Mouse (Mus musculus) CD4-positive, CD25-positive, alpha-beta regulatory T cell, adult 4 months (primary cell): ENCODE results near the gene Gripap1. TPM values are rescaled to one million over a fixed set of nuclear protein-coding genes. Genes with fewer than 3 reads are reported as not detected.
"Not testable (repeated sequence)": the region's sequence is repeated elsewhere in the genome, so short reads cannot be mapped to it uniquely, and the experiment has no call there.

Experiments used
- ATAC-seq: one replicate; pipeline ENCODE4 v1.8.0; 2017
- polyA plus RNA-seq, 2 experiments: library from polyadenylated mRNA; unstranded; fragments of 100-300 nt; shearing (Covaris generic); gene quantifications; one replicate each; pipeline ENCODE4 v1.2.1; 2017

Gene Gripap1
- polyA plus RNA-seq, 2 experiments from 2014 or later: 58.7 to 98.2 TPM

DNA sequence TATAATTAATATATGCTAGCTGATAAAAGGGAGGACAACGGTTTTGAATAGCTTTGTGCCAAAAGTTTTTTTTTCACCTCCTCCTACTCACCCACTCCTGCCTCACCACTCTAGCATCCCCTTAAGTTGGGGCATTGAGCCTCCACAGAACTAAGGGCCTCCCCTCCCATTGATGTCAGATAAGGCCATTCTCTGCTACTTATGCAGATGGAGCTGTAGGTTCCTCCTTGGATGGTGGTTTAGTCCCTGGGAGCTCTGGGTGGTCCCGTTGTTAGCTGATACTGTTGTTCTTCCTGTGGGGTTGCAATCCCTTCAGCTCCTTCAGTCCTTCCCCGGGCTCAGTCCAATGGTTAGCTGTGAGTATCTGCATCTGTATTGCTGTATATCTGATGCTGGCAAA, 10.3 kb upstream of the Gripap1 start:
- ATAC-seq: no peak

DNA sequence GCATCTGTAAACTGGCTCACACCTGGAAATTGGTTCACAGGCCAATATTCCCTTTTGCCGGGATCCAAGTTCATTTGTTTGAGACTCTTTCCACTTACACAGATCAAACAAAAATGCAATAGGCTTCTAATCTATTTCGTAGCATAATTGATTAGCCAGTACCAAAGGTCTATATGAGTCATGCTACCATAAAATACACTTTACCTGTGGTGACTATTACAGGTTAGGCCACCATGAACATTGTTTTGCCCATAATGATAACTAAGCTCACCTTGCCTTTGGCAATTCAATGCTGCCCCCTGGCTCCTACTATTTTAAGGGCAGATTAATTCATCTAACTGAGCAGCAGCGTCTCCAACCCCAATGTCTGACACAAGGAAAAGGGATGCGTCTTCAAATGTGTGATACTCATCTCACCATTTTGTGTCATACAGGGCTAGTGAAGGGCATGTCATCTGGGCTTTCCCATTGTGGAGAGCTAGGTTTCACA, 6.9 kb upstream of the Gripap1 start:
- no peak for ATAC-seq

DNA sequence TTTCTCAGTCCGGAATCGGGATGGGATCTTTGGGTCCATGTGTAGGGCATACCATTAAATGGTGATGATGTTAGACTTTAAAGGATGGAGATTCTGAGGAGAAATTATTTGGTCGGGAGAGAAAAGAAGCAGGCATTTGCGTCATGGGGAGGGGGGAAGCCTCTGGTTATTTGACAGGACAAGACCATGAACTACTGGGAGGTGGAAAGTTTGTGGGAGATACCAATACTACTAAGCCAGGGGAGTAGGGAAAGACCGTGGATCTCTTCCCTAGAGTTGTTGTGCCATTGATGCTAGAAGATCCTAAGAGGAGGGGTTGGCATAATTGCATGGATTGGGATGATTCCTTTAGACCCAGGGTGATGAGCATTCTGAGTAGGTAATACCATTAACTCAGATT, 744 bp downstream of the Gripap1 start:
- no peak for ATAC-seq

DNA sequence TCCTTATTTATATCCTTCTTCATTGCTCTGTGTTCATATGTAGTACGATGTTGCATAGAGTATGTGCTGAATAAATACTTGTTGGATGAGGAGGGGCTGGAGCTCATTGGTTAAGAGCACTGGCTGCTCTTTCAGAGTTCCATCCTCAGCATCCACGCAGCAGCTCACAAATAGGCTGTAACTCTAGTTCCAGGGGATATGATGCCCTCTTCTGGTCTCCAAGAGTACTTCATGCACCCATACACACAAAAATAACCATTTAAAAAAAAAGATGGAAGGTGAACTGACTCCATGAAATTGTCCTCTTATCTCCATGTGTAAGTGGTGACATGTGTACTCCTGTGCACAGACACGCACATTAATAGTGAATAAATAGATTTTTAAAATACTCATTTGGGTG, 3.8 kb downstream of the Gripap1 start:
- ATAC-seq: no peak

DNA sequence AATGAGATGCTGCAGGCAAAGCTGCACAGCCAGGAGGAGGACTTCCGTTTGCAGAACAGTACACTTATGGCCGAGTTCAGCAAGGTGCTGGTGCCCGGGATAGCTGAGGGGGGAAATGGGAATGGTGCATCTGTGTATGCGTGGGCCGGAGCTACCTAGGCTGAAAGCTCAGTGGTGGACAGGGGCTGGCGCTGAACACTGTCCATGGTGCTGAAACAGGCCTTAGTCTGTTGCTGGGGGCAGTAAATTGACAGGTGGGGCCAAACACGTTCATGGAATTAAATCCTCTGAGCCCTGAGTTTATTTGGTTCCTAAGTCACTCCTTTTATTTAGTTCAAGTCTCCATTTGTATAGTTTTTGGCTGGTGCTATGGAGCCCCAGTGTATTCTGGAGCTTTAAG, 5.5 kb downstream of the Gripap1 start:
- no peak for ATAC-seq

DNA sequence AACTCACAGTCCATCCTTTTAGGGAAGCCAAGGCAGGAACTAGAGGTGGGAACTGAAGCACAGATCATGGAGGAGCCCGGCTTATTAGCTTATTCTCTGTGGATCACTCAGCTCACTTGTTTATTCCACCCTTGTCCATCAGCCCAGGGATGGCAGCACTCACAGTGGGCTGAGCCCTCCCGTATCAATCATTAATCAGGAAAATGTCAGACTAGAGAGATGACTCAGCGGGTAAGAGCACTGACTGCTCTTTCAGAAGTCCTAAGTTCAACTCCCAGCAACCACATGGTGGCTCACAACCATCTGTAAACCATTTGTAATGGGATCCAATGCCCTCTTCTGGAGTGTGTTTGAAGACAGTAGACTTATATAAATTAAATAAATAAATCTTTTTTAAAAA, 7.8 kb downstream of the Gripap1 start:
- ATAC-seq: no peak

DNA sequence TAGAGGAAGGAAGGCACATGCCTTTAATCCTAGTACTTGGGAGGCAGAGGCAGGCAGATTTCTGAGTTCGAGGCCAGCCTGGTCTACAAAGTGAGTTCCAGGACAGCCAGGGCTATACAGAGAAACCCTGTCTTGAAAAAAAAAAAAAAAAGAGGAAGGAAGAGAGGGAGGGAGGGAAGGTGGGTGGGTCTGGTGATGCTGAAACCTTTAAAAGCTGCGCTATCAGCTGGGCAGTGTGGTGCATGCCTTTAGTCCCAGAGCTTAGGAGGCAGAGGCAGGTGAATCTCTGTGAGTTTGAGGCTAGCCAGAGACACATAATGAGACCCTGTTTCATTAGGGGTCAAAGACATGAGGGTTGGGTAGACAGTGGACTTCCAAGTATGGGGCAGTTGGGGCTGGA, 12.6 kb downstream of the Gripap1 start:
- ATAC-seq: not testable (repeated sequence)

DNA sequence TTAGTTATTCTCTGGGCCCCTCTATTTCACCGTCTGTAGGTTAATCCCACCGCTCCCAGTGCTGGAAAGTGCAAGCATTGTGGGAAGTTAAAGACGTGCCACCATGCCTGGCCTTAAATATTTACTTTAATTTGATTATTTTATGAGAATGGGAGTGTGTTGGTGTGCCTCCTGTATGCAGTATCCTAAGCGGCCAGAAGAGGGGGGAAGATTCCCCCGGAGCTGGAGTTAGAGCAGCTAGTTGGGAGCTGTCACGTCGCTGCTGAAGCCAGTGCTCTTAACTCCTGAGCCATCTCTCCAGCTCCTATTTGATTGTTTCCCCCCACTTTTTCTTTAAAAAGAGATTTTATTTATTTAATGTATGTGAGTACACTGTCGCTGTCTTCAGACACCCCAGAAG, 25.5 kb downstream of the Gripap1 start:
- ATAC-seq: not testable (repeated sequence)

DNA sequence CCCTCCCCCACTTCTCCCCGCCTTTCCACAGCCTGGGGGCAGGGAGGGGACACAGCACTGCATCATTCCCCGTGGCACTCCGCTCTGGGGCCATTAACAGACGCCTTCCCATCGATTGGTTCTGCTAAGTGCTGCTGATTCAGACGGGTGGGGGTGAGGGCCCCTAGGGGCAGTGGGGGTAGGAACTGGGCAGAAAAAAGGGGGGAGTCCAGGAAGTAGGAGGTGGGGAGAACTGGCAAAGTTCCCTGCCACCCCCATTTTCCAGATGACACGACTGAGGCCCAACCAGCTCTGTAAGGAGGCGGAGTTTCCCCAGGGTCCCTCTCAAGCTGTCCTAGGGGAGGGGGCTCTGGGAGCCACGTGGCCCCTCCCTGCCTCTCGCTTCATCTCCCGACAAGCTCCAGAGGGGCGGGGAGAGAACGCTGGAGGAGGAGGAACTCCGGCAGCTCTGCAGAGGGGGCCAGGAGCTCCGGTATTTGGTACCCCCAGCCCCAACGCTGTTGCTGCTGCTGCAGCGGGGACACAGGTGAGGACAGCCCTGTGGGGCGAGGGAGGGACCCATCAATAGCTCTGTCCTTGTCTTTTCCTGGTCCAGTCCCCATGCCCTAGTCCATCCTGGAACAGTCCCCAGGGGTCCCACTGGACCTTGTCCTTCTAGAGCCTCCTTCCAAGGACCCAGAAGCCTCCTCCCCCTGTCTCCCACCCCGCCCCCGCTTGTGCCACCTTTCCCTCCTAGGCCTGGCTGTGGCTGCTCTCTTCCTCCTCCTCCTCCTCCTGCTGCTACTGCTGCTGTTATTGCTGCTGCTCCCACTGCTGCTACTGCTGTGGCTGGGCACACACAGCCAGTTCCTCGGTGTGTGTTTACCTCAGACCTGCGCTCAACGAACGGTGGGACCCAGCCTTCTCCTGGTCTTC, 32.6 kb downstream of the Gripap1 start, which contains the start of gene Kcnd1:
Gene Kcnd1, plus strand, starts transcription at position 425 of the 915 bp plus-strand sequence.
- no peak for ATAC-seq

DNA sequence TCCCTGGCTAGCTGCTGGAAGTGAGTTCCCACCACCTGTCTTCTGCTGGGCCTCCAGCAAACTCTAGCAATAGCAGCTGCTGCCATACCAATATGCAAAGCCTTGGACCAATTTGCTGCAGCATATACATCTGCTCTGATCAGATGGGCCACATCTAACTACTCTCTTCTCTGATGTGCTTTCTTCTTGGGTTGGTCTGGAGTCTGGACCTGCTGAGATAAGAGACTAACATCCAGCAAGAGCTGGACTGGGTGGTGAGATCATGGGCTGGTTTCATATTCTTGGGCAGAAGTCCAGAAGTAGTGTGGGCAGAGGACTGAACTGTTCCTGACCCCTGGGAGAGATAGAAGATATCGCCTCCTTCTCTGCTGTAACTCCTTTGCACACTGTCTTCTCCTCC, 47.6 kb downstream of the Gripap1 start:
- no peak for ATAC-seq

DNA sequence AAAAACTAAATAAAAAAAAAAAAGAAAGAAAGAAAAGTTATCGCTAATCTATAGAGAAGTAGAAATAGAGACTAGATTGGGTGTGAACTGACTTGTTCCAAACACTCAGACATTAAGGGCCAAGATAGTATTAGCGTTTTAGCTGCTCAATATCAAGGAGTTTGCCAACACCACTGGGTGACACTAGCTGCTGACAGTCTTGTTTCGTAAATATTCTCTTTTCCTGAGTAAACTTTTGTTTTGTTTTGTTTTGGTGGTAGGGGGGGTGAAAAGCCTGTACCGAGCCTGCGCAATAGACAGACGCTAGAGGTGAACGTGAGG, 51.2 kb downstream of the Gripap1 start:
- no peak for ATAC-seq

DNA sequence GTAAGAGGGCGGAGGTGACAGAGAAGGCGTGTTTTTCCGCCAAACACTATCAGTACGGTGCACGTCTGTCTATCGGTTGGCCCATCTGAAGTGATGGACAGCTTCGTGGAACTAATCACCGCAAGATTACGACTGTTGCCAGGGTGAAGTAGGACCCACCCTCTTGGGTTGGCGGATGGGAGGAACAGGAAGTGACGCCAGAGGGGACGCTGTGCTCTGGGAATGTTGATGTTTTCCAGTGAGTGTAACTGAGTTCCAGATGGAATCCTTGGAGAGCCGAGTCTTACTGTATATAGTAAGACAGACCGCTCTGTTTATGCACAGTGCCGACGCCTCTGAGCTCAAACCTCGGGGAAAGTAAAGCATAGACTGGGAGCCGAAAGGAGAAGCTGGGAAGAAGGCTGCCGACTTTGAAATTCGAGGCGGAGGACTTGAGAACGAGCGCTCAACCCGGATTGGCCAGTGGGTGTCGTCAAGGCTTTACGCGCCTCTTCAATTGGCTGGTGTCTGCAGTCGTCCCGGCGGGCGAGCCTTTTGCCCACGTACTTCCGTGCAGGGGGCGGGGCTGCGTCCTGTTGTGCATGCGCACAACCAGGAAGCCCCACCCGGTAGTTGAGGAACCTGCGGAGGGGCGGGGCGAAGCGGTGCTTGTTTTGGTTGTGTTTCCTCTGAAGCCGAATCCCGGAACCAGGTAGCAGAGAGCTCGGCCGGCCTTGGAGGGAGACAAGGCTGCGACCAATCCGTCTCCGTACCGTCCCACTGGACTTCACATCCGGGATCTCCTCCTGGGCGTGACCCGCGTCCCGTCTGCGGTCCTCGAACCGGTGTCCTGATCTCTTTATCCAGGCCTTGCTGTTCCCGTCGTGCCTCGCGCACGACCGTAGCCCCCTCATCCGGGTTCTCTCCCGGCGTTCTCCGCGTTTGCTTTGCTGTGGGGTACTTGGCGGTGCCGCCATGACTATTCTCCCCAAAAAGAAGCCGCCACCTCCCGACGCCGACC, 51.9 kb downstream of the Gripap1 start, which contains the start of gene Otud5:
Gene Otud5, plus strand, starts transcription at position 202 of the 1,000 bp plus-strand sequence.
- ATAC-seq: peak; percentile 87

DNA sequence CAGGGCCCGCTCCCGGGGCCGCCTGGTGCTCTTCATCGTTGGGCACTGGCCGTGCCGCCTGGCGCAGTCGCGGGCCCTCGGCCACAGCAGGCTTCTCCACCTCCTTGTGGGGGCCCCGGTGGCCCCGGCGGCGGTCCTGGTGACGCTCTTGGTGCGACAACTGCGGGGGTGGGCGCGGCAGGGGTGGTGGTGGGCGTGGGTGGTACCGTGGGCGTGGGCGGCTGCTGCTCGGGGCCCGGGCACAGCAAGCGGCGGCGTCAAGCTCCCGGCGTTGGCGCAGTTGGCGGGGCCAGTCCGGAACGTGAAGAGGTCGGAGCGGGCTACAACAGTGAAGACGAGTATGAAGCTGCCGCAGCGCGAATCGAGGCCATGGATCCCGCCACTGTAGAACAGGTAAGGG, 52.8 kb downstream of the Gripap1 start:
- ATAC-seq: no peak

DNA sequence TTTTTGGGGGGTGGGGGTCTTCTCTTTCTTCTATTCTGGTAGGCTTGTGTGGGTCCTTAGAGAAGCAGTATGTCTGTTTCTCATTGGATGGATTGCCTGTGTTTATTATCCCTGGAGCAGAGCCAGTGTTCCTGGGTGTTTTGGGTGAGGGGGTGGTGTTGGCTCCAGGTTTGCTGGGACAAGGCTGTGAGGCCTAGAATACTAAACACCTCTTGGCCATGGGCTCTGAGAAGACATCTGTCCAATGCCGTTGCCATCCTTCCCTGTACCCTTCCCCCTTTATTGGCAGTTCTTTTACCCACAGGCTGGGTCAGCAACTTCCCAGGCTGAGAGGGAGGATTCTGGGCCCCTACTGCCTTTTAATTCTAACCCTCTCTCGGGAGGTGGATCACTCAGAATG, 58.3 kb downstream of the Gripap1 start:
- ATAC-seq: no peak

DNA sequence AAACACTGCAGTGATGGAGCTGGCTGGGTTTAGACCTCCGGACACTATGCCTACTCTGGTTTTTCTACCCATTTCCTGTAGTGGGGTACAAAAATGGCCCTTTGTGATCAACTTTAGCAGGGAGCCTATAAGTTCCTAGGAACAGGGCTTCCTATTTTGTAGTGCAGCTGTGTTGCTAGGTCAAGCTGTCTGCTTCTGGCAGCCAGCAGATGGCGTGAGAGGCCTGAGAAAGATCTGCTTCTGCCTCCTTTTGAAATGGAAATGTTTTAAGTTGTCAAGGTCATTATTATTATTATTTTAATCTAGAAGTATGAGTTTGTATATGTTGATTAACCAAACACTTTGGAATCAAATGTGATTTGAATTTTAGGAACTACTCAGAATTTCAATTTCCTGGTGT, 65.0 kb downstream of the Gripap1 start:
- ATAC-seq: peak; percentile 58

DNA sequence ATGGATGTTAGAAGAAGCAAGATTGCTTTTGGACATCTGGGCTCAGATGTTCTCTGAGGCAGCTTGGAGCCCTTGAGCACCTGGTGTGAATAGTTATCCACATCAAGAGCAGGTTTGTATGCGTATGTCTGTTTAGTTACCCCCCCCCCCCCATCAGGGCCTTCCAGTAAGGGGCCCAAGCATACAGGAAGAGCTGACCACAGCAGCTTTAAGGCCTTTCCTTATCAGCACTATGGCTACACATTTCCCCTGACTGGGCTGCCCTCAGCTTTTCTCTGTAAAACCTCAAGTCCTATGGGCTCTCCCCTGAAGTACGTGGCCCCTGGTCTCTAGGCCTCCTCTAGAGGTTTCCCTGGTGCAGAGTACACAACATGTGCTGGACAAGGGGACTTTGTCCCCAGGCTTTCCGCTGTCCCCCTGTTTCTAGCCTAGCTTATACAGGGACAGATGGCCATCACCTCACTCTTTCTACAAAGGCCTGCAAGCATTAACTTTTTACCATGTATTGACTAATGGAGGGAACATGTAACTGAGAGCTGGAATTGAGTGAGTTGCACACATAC, 69.7 kb downstream of the Gripap1 start:
- no peak for ATAC-seq

DNA sequence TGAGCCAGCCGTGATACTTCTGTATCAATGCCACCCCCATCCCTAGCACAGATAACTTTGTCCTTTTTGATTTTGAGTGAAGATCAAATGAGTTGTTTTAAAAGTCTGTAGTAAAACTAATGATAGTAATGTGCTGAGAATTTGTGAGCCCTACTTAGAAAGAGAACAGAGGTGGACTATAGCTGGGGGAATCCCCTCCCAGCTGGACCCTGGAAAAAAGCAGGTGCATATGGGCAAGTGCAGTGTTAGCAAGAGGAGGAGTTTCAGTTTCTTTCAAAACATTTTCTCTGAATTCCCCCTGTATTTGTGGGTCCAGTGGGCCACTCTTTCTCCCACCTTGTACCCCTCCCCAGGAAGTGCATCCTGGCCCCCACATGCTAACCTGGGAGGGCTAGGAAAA, 73.6 kb downstream of the Gripap1 start:
- no peak for ATAC-seq

DNA sequence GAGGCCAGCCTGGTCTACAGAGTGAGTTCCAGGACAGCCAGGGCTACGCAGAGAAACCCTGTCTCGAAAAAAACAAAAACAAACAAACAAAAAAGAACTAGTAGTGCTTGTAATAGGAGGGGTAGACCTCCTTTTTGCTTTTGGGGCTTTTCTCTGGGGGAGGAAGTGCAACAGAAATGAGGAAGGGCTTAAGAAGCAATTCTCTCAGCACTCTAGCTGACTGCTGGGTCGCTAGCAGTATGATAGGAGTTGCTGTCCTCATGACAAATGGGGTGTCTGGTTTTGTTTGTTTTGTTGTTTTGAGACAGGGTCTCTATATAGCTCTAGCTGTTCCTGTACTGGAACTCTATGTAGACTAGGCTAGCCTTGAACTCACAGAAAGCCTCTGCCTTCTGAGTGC, 75.0 kb downstream of the Gripap1 start:
- ATAC-seq: no peak

DNA sequence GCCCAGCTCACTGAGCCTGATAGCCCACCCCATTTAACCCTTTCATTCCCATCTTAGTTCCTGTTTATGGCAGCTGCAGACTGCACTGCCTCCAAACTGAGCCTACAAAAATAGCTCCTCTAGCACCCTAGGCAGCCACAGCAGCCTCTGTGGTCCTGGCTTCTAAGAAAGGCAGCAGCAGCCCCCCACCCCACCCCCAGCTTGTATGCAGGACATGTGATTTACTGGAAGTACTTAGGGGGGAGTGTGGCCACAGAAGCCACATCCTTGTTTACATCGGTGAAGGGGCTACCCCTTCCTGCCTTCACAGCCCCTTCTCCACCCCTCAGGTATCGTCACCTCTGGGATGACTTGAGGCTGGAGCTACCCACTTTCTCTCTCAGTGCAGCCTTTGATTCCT, 75.8 kb downstream of the Gripap1 start:
- ATAC-seq: peak; percentile 84

DNA sequence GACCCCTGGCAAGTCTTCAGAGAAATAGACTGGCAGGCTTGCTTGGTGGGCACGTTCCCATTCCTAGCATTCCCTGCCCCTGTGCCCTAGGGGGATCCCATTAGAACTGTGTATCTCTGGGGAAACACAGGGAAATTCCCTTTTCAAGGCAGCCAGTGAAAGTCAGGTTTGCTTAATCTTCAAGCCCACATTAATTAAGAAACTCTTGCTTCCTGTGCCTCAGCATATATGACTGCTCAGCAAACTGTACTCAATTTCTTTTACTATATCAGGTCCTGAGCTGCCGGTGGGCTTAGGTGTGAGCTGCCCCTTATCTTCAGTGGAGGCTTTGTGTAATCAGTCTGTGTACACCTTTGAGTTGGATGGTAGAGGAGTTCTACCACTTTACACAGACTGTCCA, 76.2 kb downstream of the Gripap1 start:
- ATAC-seq: peak; percentile 69

DNA sequence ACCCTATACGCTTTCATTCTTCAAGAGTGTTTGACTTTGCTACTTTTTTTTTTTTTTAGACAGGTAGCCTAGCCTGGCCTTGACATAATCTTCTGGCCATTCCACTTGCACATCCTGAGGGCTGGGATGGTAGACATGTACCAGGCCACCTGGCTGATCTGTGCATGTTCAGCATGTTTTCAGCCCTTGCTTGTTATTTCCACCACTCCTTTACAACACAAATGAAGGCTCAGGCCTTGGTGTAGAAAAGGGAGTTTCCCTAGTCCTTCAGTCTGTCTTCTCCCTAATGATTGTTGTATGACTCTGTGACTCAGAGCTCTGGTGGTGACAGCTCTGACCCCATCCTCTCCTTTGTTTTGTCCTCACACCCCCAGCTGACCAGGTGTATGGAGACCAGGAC, 77.6 kb downstream of the Gripap1 start:
- no peak for ATAC-seq

DNA sequence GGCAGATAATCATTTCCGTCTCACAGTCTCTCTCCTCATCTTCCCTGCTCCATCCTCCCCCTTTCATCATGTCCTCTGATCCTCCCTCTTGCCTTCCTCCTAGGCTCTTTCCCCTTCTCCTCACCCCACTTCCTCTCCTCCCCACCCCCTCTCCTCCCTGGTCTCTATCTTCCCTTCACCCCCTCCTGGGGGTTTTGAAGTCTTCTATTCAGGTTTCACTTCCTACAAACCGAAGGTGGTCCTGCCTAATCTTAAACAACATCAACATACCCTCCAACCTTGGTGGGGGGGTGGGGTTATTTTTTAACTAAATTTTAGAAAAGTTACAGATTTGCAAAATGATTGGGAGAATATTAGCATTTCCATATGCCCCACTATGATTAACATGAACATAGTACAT, 78.9 kb downstream of the Gripap1 start:
- ATAC-seq: no peak

DNA sequence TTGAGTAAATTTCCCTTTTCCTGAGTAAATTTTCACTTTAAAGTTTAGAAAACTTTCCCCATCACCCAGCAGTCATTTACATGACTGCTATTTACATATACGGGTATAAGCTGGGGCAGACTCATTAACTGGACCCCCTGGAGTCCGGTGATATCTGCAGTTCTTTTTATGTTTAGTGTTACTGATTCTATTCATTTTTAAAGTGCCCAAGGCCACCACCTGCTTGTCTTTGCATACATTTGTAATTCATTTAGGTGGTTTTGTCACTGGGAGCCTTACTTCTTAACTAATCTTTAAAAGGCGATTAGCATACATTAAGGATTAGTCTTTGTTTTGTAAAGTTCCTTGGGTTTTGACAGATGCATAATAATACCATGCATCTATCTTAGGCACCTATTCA, 80.3 kb downstream of the Gripap1 start:
- ATAC-seq: no peak
